Mouse (Mus musculus): Measurements from ENCODE around the gene Sephs1. TPM values are rescaled to one million over a fixed set of nuclear protein-coding genes. Genes with fewer than 3 reads are reported as not detected.

Gene Sephs1
- 85.4 TPM for polyA plus RNA-seq (2014; fragmentation: Illumina TruSeq; extraction: RNeasy Lipid Tissue Mini Kit (QIAGEN cat#74804))

DNA sequence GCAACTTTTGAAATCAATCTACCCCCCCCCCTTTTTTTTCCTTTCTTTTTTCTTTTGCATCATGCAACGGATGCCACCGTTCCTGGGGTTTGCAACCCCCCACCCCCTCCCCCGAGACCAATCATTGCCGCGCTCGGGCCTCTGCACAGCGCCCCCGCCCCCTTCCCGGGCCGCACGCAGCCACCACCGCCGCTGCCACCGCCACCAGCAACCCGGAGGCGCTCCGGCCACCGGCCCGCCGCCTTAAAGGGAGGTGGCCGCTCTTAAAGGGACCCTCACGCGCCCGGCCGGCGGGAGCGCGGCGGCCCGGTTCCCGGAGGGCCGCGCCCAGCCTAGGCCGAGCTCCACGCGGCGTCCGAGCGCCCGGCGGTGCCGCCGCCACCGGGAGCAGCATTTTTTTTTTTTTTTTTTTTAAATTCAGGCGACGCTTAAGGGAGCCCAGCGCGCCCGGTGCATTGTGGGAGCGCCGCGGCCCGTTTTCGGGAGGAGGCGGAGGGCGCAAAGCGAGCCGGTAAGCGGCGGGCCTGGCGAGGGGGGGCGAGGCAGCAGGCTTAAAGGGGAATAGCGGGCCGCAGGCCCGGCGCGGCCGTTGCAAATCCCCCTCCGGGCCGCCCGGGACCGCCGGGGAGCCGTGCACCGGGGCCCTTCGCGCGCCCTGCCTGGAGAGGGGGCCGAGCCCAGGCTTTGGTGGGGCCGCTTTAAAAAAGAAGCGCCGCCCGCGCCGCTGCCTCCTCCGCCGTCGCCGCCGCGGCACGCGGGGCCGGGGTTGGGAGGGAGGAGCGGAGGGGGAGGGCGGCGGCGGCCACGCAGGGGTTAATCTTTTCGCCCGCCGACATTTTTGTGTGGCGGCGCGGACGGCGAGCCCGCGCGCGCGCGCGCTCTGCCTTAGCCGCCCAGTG, at the start of gene Sephs1:
Sephs1 (plus strand) TSS at position 215 of the 899 bp plus-strand sequence.

DNA sequence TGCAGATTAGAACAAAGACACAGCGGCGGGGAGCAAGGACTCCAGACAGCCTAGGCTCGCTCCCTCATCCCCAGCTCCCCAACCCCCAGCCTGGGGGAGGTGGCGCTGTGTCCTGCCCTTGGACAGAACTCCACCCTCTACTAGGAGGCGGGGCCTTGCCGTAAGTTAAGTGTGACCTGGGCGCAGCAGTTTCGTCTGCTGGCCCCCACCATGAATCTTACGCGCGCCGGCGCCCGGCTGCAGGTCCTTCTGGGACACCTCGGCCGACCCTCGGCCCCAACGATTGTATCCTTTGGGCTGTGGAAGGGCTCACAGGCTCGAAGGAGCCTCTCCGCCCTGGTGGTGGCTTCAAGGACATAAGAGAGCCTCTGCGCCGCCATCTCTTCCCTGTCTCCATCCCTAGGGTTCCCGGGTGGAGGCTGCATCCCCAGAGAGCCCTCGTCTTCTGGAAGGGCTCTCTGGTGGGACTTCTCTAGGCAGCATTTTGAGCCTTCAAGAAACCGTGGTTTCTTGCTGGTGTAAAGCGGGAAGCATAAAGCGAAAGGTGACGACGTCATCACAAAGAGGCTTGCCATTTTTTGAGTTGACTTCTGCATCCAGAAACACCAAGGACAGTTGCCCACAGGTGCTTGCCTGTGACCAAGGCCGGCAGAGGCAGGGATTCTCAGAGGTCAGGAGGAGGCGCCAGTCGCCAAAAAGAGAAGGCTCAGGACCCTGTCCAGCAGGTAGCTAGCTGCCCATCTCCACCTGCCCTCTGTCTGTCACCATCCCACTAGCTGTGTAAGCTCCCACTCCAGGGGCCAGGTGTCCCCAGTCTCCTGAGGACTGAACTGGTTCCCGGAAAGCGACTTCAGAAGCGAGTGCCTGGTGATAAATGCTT, 37.7 kb downstream of the Sephs1 start, which contains the start of gene Phyh:
Phyh (plus strand) TSS at position 160 of the 880 bp plus-strand sequence.

Other genes starting within 250 kb of the Sephs1 start
- 65.8 TPM for gene Prpf18, start 229.5 kb upstream of the Sephs1 start, polyA plus RNA-seq (2014; fragmentation: Illumina TruSeq; extraction: RNeasy Lipid Tissue Mini Kit (QIAGEN cat#74804))
- gene Bend7, start 163.7 kb upstream of the Sephs1 start, polyA plus RNA-seq (2014; fragmentation: Illumina TruSeq; extraction: RNeasy Lipid Tissue Mini Kit (QIAGEN cat#74804)), result 10.6 TPM
- gene Phyh, start 37.5 kb downstream of the Sephs1 start, polyA plus RNA-seq (2014; fragmentation: Illumina TruSeq; extraction: RNeasy Lipid Tissue Mini Kit (QIAGEN cat#74804)), result 278 TPM
- not detected for gene Ucma, start 94.6 kb downstream of the Sephs1 start, polyA plus RNA-seq (2014; fragmentation: Illumina TruSeq; extraction: RNeasy Lipid Tissue Mini Kit (QIAGEN cat#74804))
- 3.4 TPM for gene Mcm10, start 131.2 kb downstream of the Sephs1 start, polyA plus RNA-seq (2014; fragmentation: Illumina TruSeq; extraction: RNeasy Lipid Tissue Mini Kit (QIAGEN cat#74804))
- gene Optn, start 182.5 kb downstream of the Sephs1 start, polyA plus RNA-seq (2014; fragmentation: Illumina TruSeq; extraction: RNeasy Lipid Tissue Mini Kit (QIAGEN cat#74804)), result 10.0 TPM